Mouse (Mus musculus): ENCODE data around the gene Tacr3.

GRCm38 (mm10) chr3:134828875-134829530 lies at the start of gene Tacr3:
- TF ChIP-seq HCFC1 (IDR thresholded peaks at IDR 0.05; ENCODE audit: borderline replicate concordance, insufficient read depth, low read length) = no peak
- no peak for TF ChIP-seq ZNF384 (IDR thresholded peaks at IDR 0.05; ENCODE audit: low read depth, low read length)
- no peak for TF ChIP-seq MAFK (IDR thresholded peaks at IDR 0.05; ENCODE audit: insufficient read depth, low read depth, low read length)
- no peak for TF ChIP-seq ZC3H11A (IDR thresholded peaks at IDR 0.05; ENCODE audit: borderline replicate concordance, low read depth, low read length)
- no peak for TF ChIP-seq CHD2 (IDR thresholded peaks at IDR 0.05; ENCODE audit: low read depth, low read length)

All from ES-E14 (cell line).